Mouse (Mus musculus): ENCODE data around the gene Rpl14. TPM values are rescaled to one million over a fixed set of nuclear protein-coding genes. Genes with fewer than 3 reads are reported as not detected.

Gene Rpl14
- 565 and 613 TPM in 2 replicates for polyA plus RNA-seq (2015; fragmentation: Nextera tagmentation; extraction: Ambion mirVana)

GRCm38 (mm10) chr9:120570741-120571592, at the start of gene Rpl14:
Gene Rpl14 (plus strand): TSS chr9:120571444.

DNA sequence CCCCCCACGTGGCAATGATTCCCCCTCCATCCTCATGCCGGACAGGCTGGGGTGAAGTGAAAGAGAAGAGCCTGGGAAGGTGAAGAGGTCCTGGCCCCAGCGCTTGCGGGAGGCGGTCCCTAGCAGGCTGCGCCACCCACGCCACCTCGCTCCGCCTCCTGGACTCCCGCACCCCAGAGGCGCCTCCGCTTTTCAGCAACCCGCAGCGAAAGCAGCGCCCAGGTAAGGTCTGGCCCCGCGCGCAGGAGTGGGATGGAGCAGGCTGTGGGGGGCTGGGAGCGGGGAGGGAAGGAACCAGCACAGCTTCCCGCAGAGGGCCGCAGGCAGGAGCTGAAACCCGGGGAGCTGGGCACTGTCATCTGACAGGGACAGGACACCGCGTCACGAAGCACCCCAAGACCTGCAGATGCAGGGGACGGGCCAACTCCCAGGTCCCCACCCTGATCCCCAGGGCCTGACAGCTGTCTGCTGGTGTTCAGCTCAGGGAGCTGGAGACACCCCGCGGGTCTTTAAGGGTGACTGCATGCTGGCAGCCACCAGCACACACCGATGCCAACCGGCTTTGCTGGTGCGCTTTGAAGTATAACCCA, 31.5 kb upstream of the Rpl14 start, which contains the start of gene Entpd3:
Gene Entpd3, plus strand, starts transcription at position 157 of the 590 bp plus-strand sequence.

Other genes starting within 250 kb of the Rpl14 start
- gene Eif1b, start 79.2 kb upstream of the Rpl14 start, polyA plus RNA-seq (2015; fragmentation: Nextera tagmentation; extraction: Ambion mirVana), result 89.1 and 108 TPM in 2 replicates
- 0.06 and 0.12 TPM in 2 replicates for gene Entpd3, start 31.6 kb upstream of the Rpl14 start, polyA plus RNA-seq (2015; fragmentation: Nextera tagmentation; extraction: Ambion mirVana)

Data from skeletal muscle tissue, postnatal 0 days (tissue).